Mouse (Mus musculus) neural tube, embryonic 10.5 days (tissue): ENCODE results near the gene Acmsd.
"Not testable (repeated sequence)": the region's sequence is repeated elsewhere in the genome, so short reads cannot be mapped to it uniquely, and the experiment has no call there.

Experiments
- DNase-seq: peaks from one replicate; pipeline ENCODE4 v3.0.0-alpha.2; 2017; ENCODE audit warnings: low spot score; ENCODE audit errors: extremely low spot score

The Acmsd gene

GRCm38 (mm10) chr1:127729096-127729495 lies at the start of gene Acmsd:
Gene Acmsd, plus strand, starts transcription at chr1:127729413.
- no peak for DNase-seq

DNA sequence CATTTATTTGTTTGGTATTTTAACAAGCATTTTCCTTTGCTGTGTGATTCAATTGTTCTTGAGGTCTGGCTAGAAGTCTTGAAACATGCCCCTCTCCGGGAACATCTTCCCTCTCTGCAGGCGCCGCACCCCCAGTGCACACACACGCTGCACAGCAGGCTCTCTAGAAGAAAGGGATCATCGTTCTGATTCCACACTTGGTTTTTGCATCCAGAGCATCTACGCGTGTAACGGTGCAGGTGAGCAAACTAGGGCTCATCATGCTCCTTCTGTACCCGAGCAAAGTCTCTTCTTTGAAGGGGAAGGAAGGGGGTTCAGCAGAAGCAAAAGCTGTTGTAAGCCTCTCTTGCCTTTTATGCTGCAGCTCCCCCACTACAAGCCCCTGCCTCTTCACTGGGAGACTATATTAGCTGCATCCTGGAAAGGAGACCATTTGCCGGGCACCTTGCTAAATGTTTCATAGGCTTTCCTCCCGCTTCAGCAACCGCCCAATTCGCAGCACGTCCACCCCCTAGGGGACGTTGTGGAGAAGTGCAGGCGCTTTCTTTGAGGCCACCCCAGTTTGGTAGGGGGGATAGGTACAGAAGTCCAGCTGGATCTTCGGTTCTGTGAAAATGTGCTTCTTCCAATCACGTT lies 49.6 kb upstream of the Acmsd start, which contains the start of gene Tmem163:
Tmem163 (minus strand) TSS at position 51 of the 636 bp plus-strand sequence.
- DNase-seq = peak; percentile 58

DNA sequence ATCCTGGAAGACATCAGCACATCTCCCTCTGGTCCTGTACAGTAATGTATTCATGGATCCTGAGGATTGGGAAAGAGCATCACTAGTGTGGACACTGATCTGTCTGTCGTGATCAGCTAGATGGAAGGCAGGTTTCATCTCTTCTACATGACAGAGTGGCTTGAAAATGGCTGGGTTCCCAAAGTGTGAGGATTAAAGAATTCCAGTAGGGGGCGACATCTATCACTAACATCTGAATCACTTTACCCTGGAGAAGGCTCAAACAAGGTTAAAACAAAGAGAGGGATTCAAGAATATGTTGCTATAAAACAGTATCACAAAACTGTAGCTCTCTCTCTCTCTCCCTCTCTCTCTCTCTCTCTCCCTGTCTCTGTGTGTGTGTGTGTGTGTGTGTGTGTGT lies 32.7 kb upstream of the Acmsd start:
- DNase-seq = no peak

GRCm38 (mm10) chr1:127702187-127702586 lies 27.0 kb upstream of the Acmsd start:
- DNase-seq = no peak

DNA sequence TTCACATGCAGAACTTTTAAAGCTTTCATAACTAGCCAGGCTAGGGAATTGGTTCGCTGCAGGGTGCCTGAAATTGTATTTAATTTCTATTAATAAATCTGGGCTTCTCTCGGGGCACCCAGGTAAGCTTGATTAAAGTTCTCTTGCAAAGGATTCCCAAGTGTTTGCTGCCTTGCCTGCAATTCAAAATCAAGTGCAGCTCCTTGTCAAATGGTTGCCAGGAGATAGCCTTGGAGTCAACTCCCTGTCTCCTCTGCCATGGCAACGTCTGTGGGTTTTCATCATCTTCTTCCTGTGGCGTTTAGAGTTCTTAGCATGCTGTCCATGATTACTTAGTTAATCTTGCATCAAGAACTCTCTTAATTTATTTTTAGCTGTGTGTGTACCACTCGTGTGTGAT lies 22.9 kb upstream of the Acmsd start:
- no peak for DNase-seq

DNA sequence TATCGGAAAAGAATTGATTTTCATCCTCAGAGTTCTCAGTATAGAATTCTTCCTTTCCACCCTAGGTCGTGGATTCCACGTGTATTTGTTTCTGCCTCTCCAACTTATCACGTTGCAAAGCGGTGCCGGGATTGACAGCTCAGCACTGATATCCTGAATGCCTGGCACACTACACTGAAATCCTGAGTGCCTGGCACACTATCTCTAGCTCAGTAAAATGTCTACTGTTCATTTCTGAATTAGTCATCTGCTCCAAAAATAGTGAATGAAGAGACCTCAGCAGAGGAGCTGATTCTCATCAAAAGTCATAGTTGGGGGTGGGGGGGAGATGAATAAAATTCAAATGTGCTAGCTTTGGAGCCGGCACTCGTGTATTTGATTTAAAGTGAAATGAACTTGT lies 12.8 kb upstream of the Acmsd start:
- no peak for DNase-seq

DNA sequence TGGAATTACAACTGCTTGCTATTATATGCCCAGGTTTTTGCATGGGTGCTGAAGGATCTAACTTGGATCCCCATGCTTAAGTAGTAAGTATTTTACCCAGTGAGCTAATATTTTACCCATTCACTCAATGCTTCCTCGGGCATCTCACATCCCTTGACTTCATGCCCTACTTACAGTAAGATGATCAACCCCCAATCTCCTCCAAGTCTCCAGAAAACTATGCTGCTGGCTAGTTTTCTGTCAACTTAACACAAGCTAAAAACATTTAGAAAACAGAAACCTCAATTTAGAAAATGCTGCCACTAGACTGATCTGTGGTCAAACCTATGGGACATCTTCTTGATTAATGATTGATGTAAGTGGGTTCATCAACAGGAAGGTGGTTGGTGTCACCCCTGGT lies 10.9 kb upstream of the Acmsd start:
- DNase-seq = no peak

DNA sequence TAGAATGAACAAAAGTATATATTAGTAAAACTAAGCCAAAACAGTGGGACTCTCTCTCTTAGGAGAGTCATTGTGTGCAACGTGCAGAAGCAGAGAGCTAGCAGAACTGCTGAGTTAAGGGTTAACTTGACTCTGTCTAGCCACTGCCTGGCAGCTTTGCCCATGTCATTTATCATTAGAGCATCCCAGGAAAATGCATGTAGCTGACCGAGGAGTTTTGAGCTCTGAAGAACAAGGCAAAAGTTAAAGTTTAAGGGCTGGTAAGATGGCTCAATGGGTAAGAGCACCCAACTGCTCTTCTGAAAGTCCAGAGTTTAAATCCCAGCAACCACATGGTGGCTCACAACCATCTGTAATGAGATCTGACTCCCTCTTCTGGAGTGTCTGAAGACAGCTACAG lies 5.6 kb upstream of the Acmsd start:
- DNase-seq = no peak

DNA sequence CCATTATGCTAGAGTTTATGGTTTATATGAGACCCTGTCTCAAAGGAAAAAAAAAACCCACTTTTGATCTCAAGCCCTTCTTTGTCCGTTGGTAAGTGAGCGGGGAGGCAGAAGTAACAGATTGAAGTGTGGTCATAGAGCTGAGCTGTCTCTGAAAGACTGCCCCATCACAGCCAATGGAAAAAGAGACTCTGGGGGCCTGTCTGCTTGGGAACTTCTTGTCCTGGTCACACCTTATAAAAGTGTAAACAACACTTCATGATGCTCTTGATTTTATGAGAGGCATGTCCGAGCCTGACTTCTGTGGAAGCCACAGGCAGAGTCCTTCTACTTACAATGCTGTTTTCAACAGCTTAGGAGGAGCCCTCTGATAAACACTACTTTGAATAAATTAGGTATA lies 1.9 kb downstream of the Acmsd start:
- no peak for DNase-seq

- DNase-seq = no peak
These were observed 3.2 kb downstream of the Acmsd start for GRCm38 (mm10) chr1:127732435-127732834.

- no peak for DNase-seq
These were observed 3.6 kb downstream of the Acmsd start for GRCm38 (mm10) chr1:127732841-127733240.

GRCm38 (mm10) chr1:127735356-127735755 lies 6.1 kb downstream of the Acmsd start:
- no peak for DNase-seq

- DNase-seq = no peak
These were observed 21.3 kb downstream of the Acmsd start for GRCm38 (mm10) chr1:127750401-127751102.

GRCm38 (mm10) chr1:127755806-127756205 lies 26.6 kb downstream of the Acmsd start:
- no peak for DNase-seq

GRCm38 (mm10) chr1:127756331-127757163 lies 27.3 kb downstream of the Acmsd start:
- no peak for DNase-seq

DNA sequence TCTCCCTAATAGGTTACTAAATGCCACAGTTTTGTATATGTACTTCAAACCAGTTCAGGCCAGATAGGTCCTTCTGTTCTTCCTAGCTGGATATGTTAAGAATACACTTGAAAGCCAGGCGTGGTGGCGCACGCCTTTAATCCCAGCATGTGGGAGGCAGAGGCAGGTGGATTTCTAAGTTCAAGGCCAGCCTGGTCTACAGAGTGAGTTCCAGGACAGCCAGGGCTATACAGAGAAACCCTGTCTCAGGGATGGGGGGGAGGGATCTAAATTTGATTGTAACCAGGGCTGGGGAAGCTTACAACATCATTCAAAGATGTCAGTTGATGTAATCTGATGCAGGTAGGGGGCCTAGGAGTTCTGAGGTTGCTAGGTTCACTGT lies 27.9 kb downstream of the Acmsd start:
- not testable (repeated sequence) for DNase-seq

DNA sequence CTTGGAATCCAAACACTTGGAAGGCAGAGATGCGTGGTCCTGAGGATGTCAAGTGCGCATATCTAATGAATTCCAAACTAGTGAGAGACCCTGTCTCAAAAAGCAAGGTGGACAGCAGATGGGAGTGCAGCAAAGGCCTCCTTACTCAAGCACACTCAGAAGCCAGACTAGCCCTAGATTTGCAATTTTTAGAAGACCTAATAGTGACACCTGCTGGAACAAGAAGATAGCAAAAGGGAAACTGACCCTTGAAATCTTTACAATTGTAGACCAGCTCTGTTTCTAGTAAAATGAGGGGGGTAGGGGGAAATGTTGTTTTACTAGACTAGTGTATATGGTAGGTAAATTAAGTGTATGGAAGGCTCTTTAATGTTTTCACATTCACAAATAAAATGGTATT lies 36.3 kb downstream of the Acmsd start:
- DNase-seq = no peak

DNA sequence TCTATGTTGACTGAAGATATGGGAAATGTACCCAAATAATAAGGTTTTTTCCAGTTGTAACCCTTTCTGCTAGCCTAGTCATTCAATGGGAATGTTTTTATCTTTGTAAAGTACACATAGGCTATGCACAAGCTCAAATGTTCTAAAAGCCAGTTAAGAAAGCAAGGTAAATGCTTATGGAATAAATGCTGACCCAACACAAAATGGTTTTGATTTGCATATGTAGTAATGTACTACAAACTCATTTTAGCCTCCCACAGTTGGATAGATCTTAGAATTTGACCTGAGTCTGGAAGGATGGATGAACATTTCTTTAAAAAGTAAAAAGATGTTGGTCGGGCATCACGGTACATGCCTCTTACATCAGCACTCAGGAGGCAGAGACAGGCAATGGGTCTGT lies 37.5 kb downstream of the Acmsd start:
- no peak for DNase-seq

- peak; percentile 27 for DNase-seq
These were observed 44.1 kb downstream of the Acmsd start for GRCm38 (mm10) chr1:127773198-127773802.

DNA sequence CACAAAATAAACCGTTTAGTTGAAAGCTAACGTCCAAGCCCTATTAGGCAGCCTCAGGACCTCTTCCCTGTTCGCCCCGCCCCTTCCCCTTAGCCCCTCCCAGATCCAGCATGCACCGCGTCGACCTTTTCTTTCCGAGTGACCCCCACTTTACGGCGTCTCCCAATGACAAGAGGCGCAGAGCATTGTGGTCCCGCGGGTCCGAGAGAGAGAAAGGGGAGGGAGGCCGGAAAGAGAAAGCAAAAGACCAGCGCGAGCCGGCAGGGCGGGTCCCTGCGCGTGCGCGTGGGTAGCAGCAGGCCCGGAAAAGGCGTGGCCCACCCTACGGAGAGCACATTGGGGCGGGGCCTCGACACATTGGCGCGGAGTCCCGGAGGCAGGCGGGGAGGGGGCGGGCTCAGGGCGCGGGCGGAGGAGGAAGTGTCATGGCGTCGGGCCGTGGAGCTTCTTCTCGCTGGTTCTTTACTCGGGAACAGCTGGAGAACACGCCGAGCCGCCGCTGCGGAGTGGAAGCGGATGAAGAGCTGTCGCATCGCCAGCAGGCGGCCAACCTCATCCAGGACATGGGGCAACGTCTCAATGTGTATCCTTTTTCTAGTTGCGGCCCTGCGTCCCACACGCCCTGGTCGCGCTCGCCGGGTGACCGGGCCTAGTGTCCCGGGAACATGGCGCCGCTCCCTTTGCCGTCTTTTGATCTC lies 44.7 kb downstream of the Acmsd start, which contains the start of gene Ccnt2:
Ccnt2 (plus strand) TSS at position 362 of the 698 bp plus-strand sequence.
- DNase-seq = peak; percentile 98

GRCm38 (mm10) chr1:127774501-127774880 lies 45.3 kb downstream of the Acmsd start:
- no peak for DNase-seq
